Mouse (Mus musculus): Measurements from ENCODE around the gene Nhlh2.

Gene Nhlh2

GRCm38 (mm10) chr3:102024981-102025451, 15.1 kb downstream of the Nhlh2 start:
- no peak for DNase-seq (ENCODE audit: low read depth, low spot score)

DNA sequence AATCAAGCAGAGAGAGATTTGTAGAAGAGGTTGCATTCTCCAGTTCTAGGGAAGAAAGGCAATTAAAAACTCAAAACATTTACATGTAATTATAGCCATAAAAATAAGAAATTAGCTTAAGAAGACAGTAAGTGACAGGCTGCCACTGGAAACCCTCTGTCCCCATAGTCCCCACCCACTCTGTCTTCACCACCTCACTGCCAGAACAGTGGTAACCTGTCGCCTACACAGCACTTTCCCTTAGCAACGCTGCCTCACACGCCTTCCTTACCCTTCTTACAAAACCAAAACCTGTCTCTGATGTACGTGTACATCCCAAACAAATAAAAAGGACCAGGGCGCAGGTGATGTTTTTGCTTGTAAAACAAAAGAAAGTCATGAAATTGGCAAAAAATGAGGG, 15.8 kb downstream of the Nhlh2 start:
- no peak for DNase-seq (ENCODE audit: low read depth, low spot score)

GRCm38 (mm10) chr3:102027880-102028279, 18.0 kb downstream of the Nhlh2 start:
- no peak for DNase-seq (ENCODE audit: low read depth, low spot score)

GRCm38 (mm10) chr3:102037806-102038205, 27.9 kb downstream of the Nhlh2 start:
- DNase-seq (ENCODE audit: low read depth, low spot score) = no peak

DNA sequence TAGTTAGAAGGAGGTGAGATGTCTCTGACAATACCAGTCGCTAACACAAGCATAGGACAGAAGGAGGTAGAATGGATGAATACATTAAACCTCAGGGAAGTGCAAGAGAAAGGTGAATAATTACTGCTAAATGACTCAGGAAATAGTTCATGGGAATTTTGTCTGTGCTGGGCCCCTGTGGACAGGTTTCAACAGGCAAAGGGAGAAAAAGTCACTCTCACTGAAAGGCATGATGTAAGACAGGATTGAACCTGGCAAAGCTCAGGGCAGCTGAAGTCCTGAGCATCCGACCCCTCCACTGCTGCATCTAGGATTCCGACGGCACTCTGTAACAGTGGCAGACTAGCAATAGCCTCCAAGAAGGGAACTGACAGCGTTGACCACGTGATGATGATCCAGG, 28.7 kb downstream of the Nhlh2 start:
- no peak for DNase-seq (ENCODE audit: low read depth, low spot score)

DNA sequence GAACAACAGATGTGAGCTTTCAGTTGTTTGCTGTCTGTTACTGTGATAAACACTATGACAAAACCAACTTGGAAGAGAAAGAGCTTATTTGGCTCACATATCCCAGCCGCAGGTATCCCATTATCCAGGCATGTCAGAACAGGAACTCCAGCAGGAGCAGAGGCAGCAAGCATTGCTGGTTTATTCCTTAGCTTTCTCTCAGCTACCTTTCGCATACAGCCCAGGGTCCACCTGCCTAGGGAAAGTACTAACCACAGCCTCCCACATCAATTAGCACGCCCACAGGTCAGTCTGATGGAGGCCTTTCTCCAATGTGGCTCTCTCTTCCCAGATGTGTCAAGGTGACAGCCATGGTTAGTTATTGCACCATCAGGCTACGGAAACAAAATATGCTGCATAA, 31.8 kb downstream of the Nhlh2 start:
- DNase-seq (ENCODE audit: low read depth, low spot score) = no peak

- DNase-seq (ENCODE audit: low read depth, low spot score) = no peak
Measured at GRCm38 (mm10) chr3:102045071-102045470, 35.2 kb downstream of the Nhlh2 start.

DNA sequence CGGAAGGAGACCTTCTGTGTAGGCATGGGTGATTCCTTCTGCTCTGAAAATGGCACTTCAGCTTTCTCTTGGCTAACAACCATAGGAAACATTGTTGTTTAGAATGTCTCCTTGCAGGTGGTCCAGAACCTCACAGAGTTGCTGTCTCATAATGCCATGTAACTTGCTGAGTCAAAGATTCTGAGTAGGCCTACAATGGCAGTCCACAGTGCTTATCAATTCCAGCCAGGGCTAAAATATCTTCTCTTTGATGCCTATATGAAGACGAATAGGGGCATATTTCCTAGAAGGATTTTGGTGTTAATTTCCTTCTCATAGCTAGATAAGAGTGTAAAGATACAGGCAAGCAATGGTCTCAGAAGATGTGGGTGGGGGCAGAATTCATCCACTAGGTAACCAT, 37.7 kb downstream of the Nhlh2 start:
- DNase-seq (ENCODE audit: low read depth, low spot score) = no peak

- no peak for DNase-seq (ENCODE audit: low read depth, low spot score)
Measured at GRCm38 (mm10) chr3:102049207-102050104, 39.6 kb downstream of the Nhlh2 start.

- no peak for DNase-seq (ENCODE audit: low read depth, low spot score)
Measured at GRCm38 (mm10) chr3:102052036-102052435, 42.2 kb downstream of the Nhlh2 start.

- DNase-seq (ENCODE audit: low read depth, low spot score) = no peak
Measured at GRCm38 (mm10) chr3:102053293-102053692, 43.4 kb downstream of the Nhlh2 start.

- DNase-seq (ENCODE audit: low read depth, low spot score) = no peak
Measured at GRCm38 (mm10) chr3:102055878-102056277, 46.0 kb downstream of the Nhlh2 start.

DNA sequence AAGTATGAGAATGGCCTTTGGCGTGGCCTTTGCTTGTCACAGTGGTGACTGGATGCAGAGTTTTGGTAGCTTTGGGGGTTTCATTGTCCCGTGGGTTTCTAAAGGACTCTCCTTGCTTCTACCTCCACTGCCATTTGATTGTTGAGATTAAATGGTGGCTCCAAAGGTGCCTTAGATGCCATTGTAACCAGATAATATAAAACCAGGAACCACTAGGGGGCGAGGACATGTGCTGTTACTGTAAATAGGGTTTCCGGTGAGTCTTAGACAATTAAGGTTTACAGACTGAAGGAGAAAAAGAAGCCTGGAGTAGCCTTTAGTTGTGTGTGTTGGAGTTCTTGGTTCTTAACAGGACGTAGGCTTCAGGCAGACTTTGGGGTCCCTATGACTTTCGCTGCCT, 50.2 kb downstream of the Nhlh2 start:
- DNase-seq (ENCODE audit: low read depth, low spot score) = no peak

DNA sequence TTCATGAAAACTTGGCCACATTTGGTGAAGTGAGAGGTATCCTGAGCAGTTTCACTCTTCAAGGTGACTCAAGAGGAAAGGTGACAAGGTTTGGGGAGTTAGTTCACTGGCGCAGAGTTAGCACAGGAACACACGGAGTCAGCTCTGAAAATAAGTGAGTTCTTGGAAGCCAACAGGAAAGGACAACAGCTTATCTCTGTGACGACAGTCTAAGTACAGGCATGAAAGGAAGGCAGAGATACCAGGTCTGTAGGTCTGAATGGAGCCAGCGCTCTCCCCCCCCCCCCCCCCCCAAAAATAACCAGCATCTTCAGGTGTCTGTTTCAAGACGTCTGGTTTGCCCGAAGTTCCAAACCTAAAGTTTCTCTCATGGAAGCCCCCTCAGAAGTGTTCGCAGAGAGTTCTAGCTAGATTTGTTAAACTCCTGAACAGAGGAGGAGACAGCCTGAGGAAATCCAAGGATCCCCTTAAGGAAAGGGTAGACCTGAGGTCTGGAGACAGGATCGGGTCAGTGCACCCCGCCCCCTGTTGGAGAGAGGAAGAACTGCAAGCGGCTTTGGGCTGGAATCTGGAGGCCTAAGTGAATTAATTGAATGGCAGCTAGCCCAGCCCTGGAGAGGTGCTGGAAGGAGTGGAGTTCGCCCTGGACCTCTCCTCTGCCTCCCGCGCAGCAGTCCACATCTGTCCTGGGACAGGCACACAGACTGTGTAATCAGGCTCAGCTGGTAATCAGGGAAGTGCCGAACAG, 52.2 kb downstream of the Nhlh2 start:
- no peak for DNase-seq (ENCODE audit: low read depth, low spot score)

DNA sequence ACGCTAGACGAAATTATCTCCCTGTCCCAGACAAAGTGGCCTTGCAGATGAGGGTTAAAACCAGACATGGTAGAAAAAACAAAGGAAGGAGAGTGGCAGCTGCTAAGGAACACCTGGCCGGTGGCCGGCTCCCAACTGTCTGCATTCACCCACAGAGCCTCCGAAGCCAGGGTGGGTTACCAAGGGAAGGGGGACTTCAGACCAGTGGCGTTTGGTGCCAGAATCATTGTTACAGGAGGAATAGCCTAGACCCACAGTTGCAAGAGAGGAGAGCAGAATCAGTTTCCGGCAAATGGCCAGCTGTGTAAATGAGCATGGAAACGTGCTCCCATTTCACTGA, 52.8 kb downstream of the Nhlh2 start:
- DNase-seq (ENCODE audit: low read depth, low spot score) = no peak

- DNase-seq (ENCODE audit: low read depth, low spot score) = no peak
Measured at GRCm38 (mm10) chr3:102063273-102064120, 53.6 kb downstream of the Nhlh2 start.

- no peak for DNase-seq (ENCODE audit: low read depth, low spot score)
Measured at GRCm38 (mm10) chr3:102064566-102064965, 54.7 kb downstream of the Nhlh2 start.

Data from CD4-positive helper T cell, adult 2 months (primary cell).